Mouse (Mus musculus) myocyte (in vitro differentiated cells): ENCODE data around the gene Tigar. TPM values are rescaled to one million over a fixed set of nuclear protein-coding genes. Genes with fewer than 3 reads are reported as not detected.

Source experiments
- H3K27me3 ChIP-seq: one replicate; pipeline ENCODE4 v1.6.1; 2011; ENCODE audit not compliant: control insufficient read depth, insufficient read depth, insufficient read length
- H3K36me3 ChIP-seq: one replicate; pipeline ENCODE4 v1.6.1; 2011; ENCODE audit not compliant: control insufficient read depth, insufficient read depth
- H3K4me2 ChIP-seq: one replicate; pipeline ENCODE4 v1.6.1; 2011; ENCODE audit warnings: low read depth, control low read depth
- H3K4me3 ChIP-seq: one replicate; pipeline ENCODE4 v1.5.1; 2011; ENCODE audit warnings: mild to moderate bottlenecking, control low read depth, moderate library complexity
- H3K79me2 ChIP-seq: one replicate; pipeline ENCODE4 v1.6.1; 2011; ENCODE audit not compliant: control insufficient read depth, insufficient read depth
- H3ac ChIP-seq: one replicate; pipeline ENCODE4 v1.6.1; 2011; ENCODE audit not compliant: control insufficient read depth, insufficient read length
- CEBPB ChIP-seq: IDR thresholded peaks from 2 replicates; pipeline ENCODE4 v1.6.1; 2011; ENCODE audit warnings: mild to moderate bottlenecking, moderate library complexity; ENCODE audit not compliant: poor library complexity, insufficient read depth, severe bottlenecking
- E2F4 ChIP-seq: IDR thresholded peaks from one replicate; pipeline ENCODE4 v1.6.1; 2011; ENCODE audit warnings: mild to moderate bottlenecking, control low read depth, moderate library complexity; ENCODE audit not compliant: insufficient read depth
- MAX ChIP-seq: IDR thresholded peaks from one replicate; pipeline ENCODE4 v1.6.1; 2011; ENCODE audit warnings: low read depth, mild to moderate bottlenecking, control low read depth
- MYOD1 ChIP-seq, 3 experiments: IDR thresholded peaks; one replicate each; pipeline ENCODE4 v1.6.1; 2011; ENCODE audit warnings: control low read depth in 2 of 3, low read depth in 2 of 3, mild to moderate bottlenecking in 2 of 3, moderate library complexity in 1 of 3; ENCODE audit not compliant: insufficient read length in 2 of 3, control insufficient read depth in 1 of 3
- MYOG ChIP-seq, 3 experiments: IDR thresholded peaks; one replicate each; pipeline ENCODE4 v1.6.1; 2011; ENCODE audit warnings: control low read depth in 2 of 3, low read depth in 2 of 3, mild to moderate bottlenecking in 2 of 3; ENCODE audit not compliant: insufficient read length in 2 of 3, control insufficient read depth in 1 of 3, insufficient read depth in 1 of 3
- POLR2A ChIP-seq: IDR thresholded peaks from one replicate; pipeline ENCODE4 v1.6.1; 2011; ENCODE audit warnings: low read depth, mild to moderate bottlenecking, control low read depth, moderate library complexity; ENCODE audit not compliant: insufficient read length
- POLR2AphosphoS2 ChIP-seq: IDR thresholded peaks from one replicate; pipeline ENCODE4 v1.6.1; 2011; ENCODE audit warnings: low read depth, control low read depth; ENCODE audit not compliant: insufficient read length
- REST ChIP-seq: IDR thresholded peaks from one replicate; pipeline ENCODE4 v1.6.1; 2011; ENCODE audit warnings: mild to moderate bottlenecking, control low read depth, moderate library complexity; ENCODE audit not compliant: insufficient read depth, insufficient read length
- SRF ChIP-seq: IDR thresholded peaks from one replicate; pipeline ENCODE4 v1.6.1; 2011; ENCODE audit warnings: low read depth; ENCODE audit not compliant: control insufficient read depth, insufficient read length
- TCF12 ChIP-seq: IDR thresholded peaks from one replicate; pipeline ENCODE4 v1.6.1; 2011; ENCODE audit warnings: mild to moderate bottlenecking, control low read depth; ENCODE audit not compliant: poor library complexity, insufficient read depth, severe bottlenecking
- TCF3 ChIP-seq: IDR thresholded peaks from one replicate; pipeline ENCODE4 v1.6.1; 2011; ENCODE audit warnings: low read depth, control low read depth; ENCODE audit not compliant: insufficient read length
- USF1 ChIP-seq: IDR thresholded peaks from one replicate; pipeline ENCODE4 v1.6.1; 2011; ENCODE audit warnings: low read depth, mild to moderate bottlenecking, control low read depth, moderate library complexity
- polyA plus RNA-seq: library from polyadenylated mRNA; unstranded; fragments of >200 nt; fragmentation: generic; extraction: Trizol; gene quantifications from one replicate; pipeline ENCODE4 v1.2.1, GENCODE M21; 2012; ENCODE audit warnings: missing spikeins

Tigar gene
- polyA plus RNA-seq, 1 experiment: 4.7 TPM

DNA sequence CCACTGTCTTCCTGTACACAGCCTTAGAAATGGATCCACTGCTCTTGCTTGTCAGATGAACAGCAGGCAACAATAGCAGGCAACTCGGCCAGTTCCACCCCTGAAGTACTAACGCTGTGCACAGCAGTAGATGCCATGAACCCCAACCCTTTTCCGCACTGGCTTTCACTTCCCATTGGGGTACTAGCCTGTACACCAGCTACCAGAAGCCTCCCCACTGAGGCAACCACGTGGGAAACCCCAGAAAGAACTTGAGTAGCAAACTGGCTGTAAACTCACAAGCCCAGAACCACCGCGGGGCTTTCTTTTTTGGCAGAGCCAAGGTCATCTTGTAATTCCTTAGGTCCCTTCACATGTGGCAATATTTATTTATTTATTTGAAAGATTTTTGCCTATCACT is 27.5 kb downstream of the Tigar start:
- H3K4me3 ChIP-seq: no peak overlapping the region
- H3K4me2 ChIP-seq: no peak overlapping the region
- H3K79me2 ChIP-seq: no peaks in the 10 kb centered on the region
- H3K27me3 ChIP-seq: peaks cover 13% of the 10 kb centered on the region
- H3K36me3 ChIP-seq: no peaks in the 10 kb centered on the region
- TF ChIP-seq USF1 (no peak), MAX (no peak), MYOD1 (IDR thresholded peaks at IDR 0.05; ENCODE audit: control insufficient read depth in 1 of 3, insufficient read length in 2 of 3, low read depth in 2 of 3) (no peak), SRF (no peak), POLR2A (no peak), TCF12 (no peak), E2F4 (no peak), REST (no peak), TCF3 (no peak), CEBPB (no peak), POLR2AphosphoS2 (no peak), MYOG (IDR thresholded peaks at IDR 0.05; ENCODE audit: control insufficient read depth in 1 of 3, insufficient read depth in 1 of 3, insufficient read length in 2 of 3, low read depth in 2 of 3) (no peak)
- no peak overlapping the region for H3ac ChIP-seq

DNA sequence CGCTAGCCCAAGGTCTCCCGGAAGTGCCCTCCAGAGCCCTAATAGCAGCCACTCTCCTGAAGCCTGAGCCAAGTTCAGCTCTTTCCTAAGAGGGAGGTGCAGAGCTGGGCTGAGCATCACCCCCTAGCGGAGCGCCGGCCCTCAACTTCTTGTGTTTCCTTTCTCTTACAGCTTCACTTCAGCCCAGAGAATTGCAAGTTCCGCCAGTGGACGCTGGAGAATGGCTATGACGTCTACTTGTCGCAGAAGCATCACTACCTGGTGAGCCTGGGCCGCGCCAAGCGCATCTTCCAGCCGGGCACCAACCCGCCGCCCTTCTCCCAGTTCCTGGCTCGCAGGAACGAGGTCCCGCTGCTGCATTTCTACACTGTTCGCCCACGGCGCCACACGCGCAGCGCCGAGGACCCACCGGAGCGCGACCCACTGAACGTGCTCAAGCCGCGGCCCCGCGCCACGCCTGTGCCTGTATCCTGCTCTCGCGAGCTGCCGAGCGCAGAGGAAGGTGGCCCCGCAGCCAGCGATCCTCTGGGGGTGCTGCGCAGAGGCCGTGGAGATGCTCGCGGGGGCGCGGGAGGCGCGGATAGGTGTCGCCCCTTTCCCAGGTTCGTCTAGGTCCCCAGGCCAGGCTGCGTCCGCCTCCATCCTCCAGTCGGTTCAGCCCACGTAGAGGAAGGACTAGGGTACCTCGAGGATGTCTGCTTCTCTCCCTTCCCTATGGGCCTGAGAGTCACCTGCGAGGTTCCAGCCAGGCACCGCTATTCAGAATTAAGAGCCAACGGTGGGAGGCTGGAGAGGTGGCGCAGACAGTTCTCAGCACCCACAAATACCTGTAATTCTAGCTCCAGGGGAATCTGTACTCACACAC is 29.3 kb downstream of the Tigar start:
- Histone ChIP-seq H3K4me3 (no peak overlapping the region), H3K27me3 (peaks cover 19% of the 10 kb centered on the region), H3K4me2 (peak overlapping the region; percentile 42), H3K79me2 (no peaks in the 10 kb centered on the region), H3K36me3 (no peaks in the 10 kb centered on the region), H3ac (no peak overlapping the region)
- TF ChIP-seq TCF12: no peak
- TF ChIP-seq CEBPB: no peak
- no peak for TF ChIP-seq REST
- TF ChIP-seq POLR2A: no peak
- no peak for TF ChIP-seq POLR2AphosphoS2
- TF ChIP-seq TCF3: no peak
- TF ChIP-seq MYOD1 (IDR thresholded peaks at IDR 0.05; ENCODE audit: control insufficient read depth in 1 of 3, insufficient read length in 2 of 3, low read depth in 2 of 3): no peak
- no peak for TF ChIP-seq MAX
- no peak for TF ChIP-seq SRF
- TF ChIP-seq USF1: no peak
- no peak for TF ChIP-seq E2F4
- TF ChIP-seq MYOG (IDR thresholded peaks at IDR 0.05; ENCODE audit: control insufficient read depth in 1 of 3, insufficient read depth in 1 of 3, insufficient read length in 2 of 3, low read depth in 2 of 3): no peak

DNA sequence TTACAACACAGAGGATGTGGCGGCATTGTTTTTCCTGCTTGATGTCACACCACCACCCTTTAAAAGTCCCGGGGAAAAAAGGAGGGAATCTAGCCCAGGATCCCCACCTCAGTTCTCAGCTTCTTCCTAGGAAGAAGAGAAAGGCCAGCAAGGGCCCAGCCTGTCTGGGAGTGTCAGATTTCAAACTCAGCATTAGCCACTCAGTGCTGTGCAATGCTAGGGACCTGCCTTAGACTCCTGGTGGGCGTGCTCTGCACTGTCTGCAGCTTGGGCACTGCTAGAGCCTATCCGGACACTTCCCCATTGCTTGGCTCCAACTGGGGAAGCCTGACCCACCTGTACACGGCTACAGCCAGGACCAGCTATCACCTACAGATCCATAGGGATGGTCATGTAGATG is 36.5 kb downstream of the Tigar start, which contains the start of gene Fgf23:
Gene Fgf23 (plus strand): TSS at position 86 of the 400 bp plus-strand sequence.
- Histone ChIP-seq H3K36me3 (no peaks in the 10 kb centered on the region), H3ac (no peak within 1 kb of the TSS), H3K79me2 (no peaks in the 10 kb centered on the region), H3K4me3 (no peak within 1 kb of the TSS), H3K4me2 (no peak within 1 kb of the TSS), H3K27me3 (peaks cover 19% of the 10 kb centered on the region)
- TF ChIP-seq E2F4: no peak
- TF ChIP-seq TCF3: no peak
- TF ChIP-seq MYOG (IDR thresholded peaks at IDR 0.05; ENCODE audit: control insufficient read depth in 1 of 3, insufficient read depth in 1 of 3, insufficient read length in 2 of 3, low read depth in 2 of 3): no peak
- no peak for TF ChIP-seq REST

DNA sequence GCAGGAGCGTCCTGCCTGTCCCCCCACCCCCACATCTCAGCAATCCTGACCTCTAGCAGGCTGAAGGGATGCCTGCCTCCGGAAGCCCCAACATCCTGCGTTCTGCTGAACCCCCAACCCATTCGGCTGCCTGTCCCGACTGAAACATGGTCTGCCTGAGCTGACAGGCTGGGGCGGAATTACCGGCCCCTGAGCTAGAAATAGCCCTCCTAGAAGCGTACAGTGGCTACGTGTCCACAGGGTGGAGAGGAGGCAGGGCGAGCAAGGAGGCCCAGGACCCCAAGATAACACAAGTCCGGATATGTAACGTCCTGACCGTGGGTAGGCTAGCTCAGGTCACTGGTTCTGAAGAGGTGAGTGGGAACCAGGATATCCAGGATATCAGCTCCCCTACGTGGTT is 44.5 kb downstream of the Tigar start:
- H3K79me2 ChIP-seq: no peaks in the 10 kb centered on the region
- no peak overlapping the region for H3ac ChIP-seq
- H3K36me3 ChIP-seq: no peaks in the 10 kb centered on the region
- H3K4me3 ChIP-seq: no peak overlapping the region
- TF ChIP-seq TCF3 (no peak), POLR2AphosphoS2 (no peak), MAX (no peak), E2F4 (no peak), MYOD1 (IDR thresholded peaks at IDR 0.05; ENCODE audit: control insufficient read depth in 1 of 3, insufficient read length in 2 of 3, low read depth in 2 of 3) (no peak), MYOG (IDR thresholded peaks at IDR 0.05; ENCODE audit: control insufficient read depth in 1 of 3, insufficient read depth in 1 of 3, insufficient read length in 2 of 3, low read depth in 2 of 3) (no peak), REST (no peak), USF1 (no peak), SRF (no peak), POLR2A (no peak), CEBPB (no peak), TCF12 (no peak)
- H3K4me2 ChIP-seq: no peak overlapping the region
- H3K27me3 ChIP-seq: peaks cover 14% of the 10 kb centered on the region

DNA sequence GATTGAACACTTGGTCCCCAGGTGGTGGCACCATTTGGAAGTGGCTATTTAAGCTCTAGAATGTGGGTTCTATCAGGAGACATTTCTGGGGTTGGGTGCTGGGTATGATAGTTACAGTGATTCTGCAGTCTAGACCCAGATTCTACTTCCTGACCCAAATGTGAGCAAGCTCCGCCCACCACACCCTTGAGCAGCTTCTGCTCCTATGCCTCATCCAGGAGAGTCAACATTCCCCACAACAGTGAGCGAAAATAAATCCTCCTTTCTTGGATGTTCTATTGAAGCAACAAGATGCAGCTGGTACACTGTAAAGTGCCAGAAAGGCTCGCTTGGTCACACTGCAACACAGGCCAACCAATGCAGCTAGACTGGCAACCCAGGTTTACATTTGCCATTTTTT is 45.4 kb downstream of the Tigar start:
- H3K4me3 ChIP-seq: no peak overlapping the region
- H3K27me3 ChIP-seq: peaks cover 14% of the 10 kb centered on the region
- H3K79me2 ChIP-seq: no peaks in the 10 kb centered on the region
- H3K36me3 ChIP-seq: no peaks in the 10 kb centered on the region
- no peak overlapping the region for H3K4me2 ChIP-seq
- TF ChIP-seq E2F4 (no peak), MAX (no peak), CEBPB (no peak), POLR2AphosphoS2 (no peak), MYOD1 (IDR thresholded peaks at IDR 0.05; ENCODE audit: control insufficient read depth in 1 of 3, insufficient read length in 2 of 3, low read depth in 2 of 3) (no peak), TCF12 (no peak), REST (no peak), MYOG (IDR thresholded peaks at IDR 0.05; ENCODE audit: control insufficient read depth in 1 of 3, insufficient read depth in 1 of 3, insufficient read length in 2 of 3, low read depth in 2 of 3) (no peak), SRF (no peak), USF1 (no peak), TCF3 (no peak), POLR2A (no peak)
- H3ac ChIP-seq: no peak overlapping the region
